Mouse (Mus musculus) cerebellum, adult (tissue): ENCODE measurements at regions not wholly inside any gene's neighbourhood (a gene's known extent, or its start where the extent isn't known, plus 50 kb on each side); places are given as distances from the start of the nearest gene placed in this dataset.

ENCODE experiments used
- ATAC-seq: cut with Nextera tagmentation; 2 replicates; pipeline ENCODE4 v1.9.2; 2017; ENCODE audit warnings: mild to moderate bottlenecking, moderate library complexity, mixed read lengths; ENCODE audit not compliant: insufficient number of reproducible peaks, low FRiP score, low TSS enrichment

- ATAC-seq, result no peak
These were observed 161.1 kb upstream of the Mki67 start for GRCm38 (mm10) chr7:135877091-135877874.

DNA sequence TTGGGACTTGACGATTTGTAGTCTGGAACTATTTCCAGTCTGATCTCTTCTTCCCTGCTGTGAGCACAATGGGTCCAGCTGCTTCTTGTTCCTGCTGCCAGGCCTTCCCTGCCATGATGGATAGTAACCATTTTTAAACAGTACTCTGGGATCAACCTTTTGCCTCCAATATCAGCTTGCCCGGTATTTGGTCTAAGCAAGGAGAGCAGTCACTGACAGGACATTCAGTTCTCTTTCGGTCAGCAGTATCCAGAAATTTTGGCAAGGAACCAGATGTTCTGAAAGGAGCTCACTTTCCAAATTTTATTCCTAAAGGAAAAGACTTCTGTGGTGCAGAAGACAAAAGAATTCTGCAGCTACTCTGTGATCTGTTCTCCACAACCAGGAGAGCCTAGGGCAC lies 162.6 kb upstream of the Mki67 start:
- ATAC-seq, result no peak

DNA sequence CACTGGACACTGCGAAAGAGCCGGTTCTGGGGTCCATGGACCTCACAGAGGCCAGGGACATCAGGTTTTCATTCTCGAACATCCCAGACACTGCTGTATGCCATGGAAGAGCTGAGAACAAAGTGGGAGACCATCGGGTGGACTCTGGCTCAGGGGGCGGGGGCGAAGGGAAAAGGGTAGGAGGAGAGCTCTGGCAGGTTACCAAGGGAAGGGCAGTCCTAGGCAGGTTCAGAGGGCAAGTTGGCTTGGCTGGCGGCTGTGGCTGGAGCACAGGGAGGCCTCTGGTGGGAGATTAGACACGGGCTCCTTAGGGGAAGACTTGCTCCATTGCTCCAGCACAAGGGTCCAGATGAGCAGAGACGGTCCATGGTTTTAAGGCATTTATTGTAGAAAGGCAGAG lies 164.3 kb upstream of the Mki67 start:
- ATAC-seq, result no peak

DNA sequence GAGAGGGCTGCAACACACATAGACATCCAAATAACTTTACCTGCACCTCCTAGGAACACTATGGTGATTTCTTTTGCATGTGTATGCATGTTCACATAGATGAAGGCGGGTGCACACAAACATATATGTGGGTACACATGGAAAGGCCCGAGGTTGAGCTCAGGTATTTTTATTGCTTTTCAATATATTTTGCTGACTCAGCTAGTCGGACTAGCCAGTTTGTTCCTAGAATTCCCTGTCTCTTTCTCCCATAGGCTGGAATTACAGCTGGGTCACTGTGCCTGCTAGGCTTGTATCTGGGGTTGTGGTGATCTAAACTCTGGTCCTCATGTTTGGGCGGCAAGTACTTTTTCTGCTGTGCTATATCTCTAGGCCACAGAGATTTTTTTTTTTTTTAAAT lies 166.1 kb upstream of the Mki67 start:
- ATAC-seq, result no peak

DNA sequence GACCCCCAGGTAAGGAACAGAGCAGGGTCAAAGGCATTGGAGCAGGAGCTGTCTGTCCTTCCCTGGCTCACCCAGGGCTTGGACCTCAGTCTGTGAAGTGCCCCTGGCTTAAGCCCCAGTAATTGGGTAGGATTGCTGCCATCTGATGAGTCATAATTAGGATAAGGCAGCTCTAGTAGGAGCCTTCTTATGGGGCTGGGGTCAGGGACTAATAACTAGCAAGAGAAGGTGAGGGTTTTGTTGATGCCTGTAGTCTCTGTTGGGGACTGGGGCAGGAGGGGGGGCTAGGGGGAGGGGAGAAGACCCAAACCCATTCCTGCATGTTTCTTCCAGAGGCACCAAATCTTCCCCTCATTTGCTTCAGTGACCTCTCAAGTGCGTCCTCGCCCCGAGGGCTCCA lies 172.4 kb upstream of the Mki67 start:
- no peak for ATAC-seq

DNA sequence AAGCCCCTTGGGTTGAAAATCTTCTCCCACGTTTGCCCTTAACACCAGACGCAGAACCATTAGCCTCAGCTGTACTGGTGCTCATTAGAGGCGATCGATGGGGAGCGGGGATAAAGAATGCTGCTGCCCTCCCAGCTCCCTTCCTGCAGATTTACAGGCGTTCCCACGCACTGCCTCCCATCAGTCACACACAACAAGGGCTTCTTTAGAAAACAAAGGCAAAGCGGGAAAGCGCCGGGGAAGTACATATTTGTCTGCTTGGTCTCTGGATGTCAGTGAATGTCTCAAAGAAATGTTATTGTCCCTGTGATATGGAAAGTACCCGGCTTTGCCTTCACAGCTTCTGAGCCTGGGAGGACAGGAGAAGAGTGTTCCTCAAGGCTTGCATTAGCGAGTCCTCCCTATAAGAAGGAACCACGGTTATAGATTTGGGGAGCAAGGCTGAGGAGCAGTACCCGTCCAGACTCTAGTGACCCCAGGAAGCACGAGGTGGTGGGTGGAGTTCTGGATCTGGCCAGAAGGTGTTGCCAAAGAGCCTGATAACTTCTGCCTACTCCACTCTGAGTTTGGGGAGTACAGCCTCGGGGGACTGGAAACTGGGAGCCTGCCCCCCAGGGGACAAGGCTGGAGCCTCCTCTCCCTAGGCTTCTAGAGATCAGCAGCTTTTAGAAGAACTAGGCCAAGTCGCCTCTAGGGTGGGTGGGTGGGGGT lies 173.0 kb upstream of the Mki67 start:
- ATAC-seq, result no peak

- no peak for ATAC-seq
These were observed 182.7 kb upstream of the Mki67 start for GRCm38 (mm10) chr7:135898876-135899275.

DNA sequence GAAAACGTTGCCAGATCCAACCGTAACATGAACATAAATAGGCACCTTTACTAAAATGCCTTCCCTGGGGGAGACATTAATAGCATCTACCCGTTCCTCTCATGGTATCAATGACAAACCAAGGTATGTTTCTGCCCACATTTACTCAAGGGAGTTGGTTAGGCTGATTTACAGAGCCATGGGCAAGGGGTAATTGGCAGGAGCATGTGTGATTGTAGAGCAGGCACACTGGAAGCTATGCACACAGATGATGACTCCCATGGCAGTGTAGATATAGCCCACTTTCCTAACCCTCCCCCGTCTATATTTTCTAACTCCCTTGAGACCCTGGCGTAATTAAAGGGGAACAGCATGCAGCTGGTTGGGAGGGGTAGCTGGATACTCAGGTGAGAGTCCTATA lies 183.6 kb upstream of the Mki67 start:
- ATAC-seq, result no peak

DNA sequence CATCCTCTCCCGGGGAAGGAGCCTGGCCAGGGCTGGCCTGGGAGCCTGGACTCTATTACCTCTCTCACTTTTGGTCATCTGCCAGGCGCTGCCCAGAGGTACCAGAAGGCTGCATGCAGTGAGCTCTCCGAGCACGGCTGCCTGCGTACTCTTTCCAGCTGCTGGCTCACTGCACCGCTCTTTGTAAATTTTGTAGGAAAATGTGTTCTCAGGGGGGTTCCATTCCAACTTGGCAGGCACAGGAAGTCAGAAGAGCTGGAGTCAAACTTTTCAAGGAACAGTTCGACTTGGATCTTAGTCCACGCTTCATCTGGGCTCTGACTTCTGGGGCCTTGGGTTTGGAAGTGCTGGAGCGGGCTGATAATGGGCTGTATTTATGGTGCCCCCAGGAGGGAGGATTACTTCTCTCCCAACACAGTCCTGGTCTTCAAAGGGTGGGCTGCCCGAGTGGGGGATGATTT lies 184.7 kb upstream of the Mki67 start:
- ATAC-seq, result no peak

DNA sequence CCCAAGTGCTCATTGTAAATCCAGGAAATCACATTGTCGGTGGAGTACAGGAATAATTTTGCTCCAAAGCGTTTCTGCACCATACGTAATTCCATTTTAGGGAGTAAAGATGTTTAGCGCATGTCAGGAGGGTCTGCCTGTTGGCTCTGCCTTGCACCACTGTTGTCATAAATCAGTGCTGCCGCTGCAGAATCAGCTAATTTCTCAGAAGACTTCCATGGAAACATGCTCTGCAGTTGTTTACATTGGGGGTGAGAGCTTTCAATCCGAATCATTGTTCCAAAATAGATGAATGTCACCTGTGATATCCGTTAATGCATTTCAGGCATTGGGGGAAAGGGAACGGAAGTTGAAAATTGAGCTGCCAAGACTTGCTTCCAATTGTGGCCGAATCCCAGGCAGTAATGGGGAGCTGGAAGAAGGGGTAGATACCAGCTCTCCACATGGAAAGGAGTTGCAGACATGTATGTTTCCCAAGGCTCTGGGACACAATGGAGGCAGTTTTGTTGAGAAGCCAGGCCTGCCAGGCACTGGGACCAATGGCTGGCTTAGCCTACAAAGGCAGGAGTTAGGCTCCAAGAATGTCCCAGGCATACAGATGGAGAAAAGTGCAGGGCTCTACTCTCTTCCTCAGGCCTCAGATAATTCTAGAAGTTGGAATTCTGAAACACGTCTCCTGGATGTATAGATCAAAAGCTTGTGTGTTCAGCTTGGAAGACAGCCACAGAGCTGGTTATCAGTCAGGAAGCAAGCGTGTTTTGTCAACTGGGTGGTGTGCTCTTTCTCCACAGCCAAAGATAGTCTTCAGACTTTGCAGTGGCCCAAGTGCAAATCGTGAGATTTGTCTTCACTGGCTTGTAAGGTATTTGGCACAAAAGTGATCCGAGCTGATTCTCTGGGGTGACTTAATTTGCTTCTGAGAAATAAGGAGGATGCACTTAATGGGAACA lies 186.2 kb upstream of the Mki67 start:
- no peak for ATAC-seq

- no peak for ATAC-seq
These were observed 195.2 kb upstream of the Mki67 start for GRCm38 (mm10) chr7:135911376-135911775.

DNA sequence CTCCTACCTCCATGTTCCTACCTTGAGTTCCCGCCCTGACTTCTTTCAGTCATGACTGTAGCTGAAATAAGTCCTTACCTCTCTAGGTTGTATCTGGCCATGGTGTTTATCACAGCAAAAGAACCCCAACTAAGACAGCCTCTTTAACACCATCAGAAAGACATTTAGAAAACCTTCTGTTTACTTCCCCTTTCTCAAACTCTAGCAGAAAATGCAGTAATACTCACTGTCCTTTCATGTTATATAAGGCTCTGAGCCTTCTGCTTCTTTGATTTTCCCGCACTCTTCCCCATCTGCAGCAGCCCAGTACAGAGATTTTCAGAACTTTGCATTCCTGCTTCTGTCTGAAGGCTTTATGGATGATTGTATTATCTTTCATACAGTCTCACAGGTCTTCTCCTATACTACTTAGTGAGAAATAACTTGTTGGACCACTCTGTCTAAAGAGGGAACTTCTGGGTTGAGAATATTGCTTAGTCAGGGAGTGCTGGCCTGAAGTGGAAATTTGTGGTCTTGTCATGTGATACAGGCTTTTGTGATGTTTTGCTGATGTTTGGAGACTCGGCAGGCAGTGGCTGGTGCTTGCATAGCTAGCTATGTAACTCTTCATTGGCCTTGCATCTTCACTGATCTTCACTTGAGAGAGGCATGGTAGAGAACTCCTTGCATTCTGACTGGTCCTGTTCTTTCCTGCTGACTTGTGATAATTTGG lies 197.9 kb upstream of the Mki67 start:
- ATAC-seq, result no peak

DNA sequence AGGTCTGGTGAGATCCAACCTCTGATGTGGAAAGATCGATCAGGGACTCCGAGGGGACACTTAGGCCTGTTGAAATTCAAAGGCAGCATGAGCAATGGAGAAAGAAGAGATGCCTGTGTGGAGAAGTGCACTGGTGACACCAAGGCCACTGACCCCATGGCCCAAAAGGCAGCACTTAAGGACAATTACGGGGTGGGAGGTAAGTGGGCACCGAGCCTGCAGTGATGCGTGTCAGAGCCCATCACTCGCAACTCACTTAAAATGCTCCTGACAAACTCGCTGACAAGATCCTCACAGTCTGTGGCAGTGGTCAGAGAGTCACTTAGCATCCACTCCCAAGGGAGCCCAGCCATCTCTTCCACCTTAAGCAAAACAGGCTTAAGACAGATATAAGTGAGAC lies 207.7 kb upstream of the Mki67 start:
- ATAC-seq, result no peak

DNA sequence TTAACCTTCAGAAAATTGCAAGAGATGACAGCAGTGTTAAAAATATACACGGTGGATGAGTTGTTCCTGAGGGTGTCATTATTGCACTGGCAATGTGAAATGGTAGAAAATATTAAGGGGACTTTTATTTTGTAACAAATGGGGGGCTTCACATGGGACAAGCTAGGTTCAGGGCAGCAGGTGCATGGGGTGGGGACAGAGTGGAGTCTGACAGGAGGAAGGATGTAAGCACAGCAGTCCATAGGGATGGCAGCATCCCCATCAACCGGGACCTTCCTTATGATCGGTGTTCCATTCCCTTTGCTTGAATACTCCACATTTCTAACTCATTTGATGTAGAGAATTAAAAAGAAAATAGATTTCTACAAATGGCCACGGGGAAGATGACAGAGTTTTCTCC lies 208.5 kb upstream of the Mki67 start:
- ATAC-seq, result no peak

- ATAC-seq, result no peak
These were observed 213.9 kb upstream of the Mki67 start for GRCm38 (mm10) chr7:135930091-135930490.

DNA sequence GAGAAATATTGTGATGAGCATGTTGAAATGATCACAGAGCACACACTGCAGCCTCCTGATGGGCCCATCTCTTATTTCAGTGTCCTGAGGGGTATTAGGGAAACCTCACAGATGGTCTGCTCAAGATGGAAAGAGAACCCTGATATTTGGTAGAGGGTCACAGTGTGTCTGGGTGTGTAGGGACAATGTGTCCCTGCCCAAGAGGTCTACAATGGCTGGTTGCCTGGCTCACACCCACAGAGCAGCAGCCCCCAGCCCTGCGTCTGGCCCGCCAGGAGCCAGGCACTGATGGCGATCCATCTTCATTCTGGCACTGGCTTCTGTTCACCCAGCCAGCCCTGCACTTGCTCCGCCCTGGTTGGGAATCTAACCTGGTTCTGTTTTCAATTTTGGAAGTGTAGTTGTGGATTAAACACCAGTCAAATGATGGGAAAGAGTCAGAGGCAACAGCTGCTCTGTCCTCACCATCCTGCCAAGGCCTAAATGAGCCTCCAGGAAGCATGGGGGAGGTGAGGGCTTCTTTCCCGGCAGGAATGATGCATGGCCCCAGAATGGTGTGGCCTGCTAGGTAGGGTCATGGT lies 216.5 kb upstream of the Mki67 start:
- no peak for ATAC-seq

DNA sequence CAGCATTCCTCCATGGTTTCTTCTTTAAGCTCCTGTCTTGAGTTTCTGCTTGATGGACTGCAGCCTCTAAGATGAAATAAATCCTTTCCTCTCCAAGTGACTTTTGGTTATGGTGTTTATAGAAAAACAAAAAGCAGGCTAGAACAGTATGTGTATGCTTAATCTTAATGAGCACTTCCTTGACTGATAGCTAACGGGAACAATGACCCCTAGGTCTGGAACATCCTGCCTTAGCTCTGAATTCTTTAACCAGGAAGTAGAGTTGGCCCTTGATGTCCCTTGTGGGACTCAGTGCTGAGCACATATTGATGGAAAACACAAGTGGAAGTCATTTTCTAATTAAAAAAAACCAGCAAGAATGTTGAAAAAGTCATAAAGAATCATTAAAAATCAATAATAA lies 219.0 kb upstream of the Mki67 start:
- ATAC-seq, result no peak

DNA sequence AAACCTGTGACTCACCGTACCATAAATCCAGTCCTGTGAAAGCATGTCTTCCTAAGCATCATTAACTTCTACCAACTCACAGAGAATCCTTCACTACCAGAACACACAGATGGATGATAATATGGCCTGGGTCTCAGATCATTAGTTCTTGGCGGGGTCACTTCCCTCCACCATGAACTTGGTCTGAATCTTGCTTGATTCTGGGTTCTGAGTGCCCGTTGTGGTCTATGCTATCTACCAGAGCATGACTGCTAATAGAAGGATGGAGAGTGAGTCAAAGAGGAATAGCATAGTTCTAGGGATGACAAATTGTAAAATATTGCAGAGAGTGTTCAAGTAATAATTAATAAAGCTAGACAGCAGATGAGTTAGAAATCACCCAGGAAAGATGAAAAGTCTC lies 221.3 kb upstream of the Mki67 start:
- ATAC-seq, result no peak

- no peak for ATAC-seq
These were observed 223.2 kb upstream of the Mki67 start for GRCm38 (mm10) chr7:135939341-135939740.

- ATAC-seq, result no peak
These were observed 226.7 kb upstream of the Mki67 start for GRCm38 (mm10) chr7:135942826-135943225.
